Mouse (Mus musculus): ENCODE data around the gene Eif1ad.

GRCm38 (mm10) chr19:5348526-5349501, 17.7 kb upstream of the Eif1ad start:
- TF ChIP-seq CTCF (IDR thresholded peaks at IDR 0.05; ENCODE audit: low read depth): peak; percentile 51
- no peak for TF ChIP-seq EP300 (IDR thresholded peaks at IDR 0.05; ENCODE audit: low read depth)

All from liver, embryonic 14.5 days (tissue).